Mouse (Mus musculus) hindbrain, embryonic 16.5 days (tissue): Measurements from ENCODE around the gene Nmd3. TPM values are rescaled to one million over a fixed set of nuclear protein-coding genes. Genes with fewer than 3 reads are reported as not detected.

Source experiments
- ATAC-seq: fragments of 200-750 bp; cut with Nextera tagmentation; 2 replicates; pipeline ENCODE4 v1.8.0; 2017; ENCODE audit warnings: moderate TSS enrichment, moderate library complexity
- H3K27ac ChIP-seq: fragments of 300-500 bp; sonication (generic); 2 replicates; pipeline ENCODE4 v1.5.1; 2014; ENCODE audit warnings: low read depth, mild to moderate bottlenecking, control low read depth, low read length, moderate library complexity
- H3K27me3 ChIP-seq: fragments of 300-500 bp; sonication (generic); replicated peaks from 2 replicates; pipeline ENCODE4 v1.6.1; 2014; ENCODE audit warnings: low read length; ENCODE audit not compliant: control insufficient read depth, insufficient read depth
- H3K36me3 ChIP-seq: fragments of 300-500 bp; sonication (generic); 2 replicates; pipeline ENCODE4 v1.6.1; 2014; ENCODE audit warnings: mild to moderate bottlenecking, low read length, moderate library complexity, mixed read lengths; ENCODE audit not compliant: control insufficient read depth, insufficient read depth
- H3K4me1 ChIP-seq: fragments of 300-500 bp; sonication (generic); 2 replicates; pipeline ENCODE4 v1.6.1; 2014; ENCODE audit warnings: low read depth, low read length; ENCODE audit not compliant: control insufficient read depth, insufficient read depth
- H3K4me2 ChIP-seq: fragments of 300-500 bp; sonication (generic); 2 replicates; pipeline ENCODE4 v1.6.1; 2014; ENCODE audit warnings: mild to moderate bottlenecking, low read length, control low read depth, moderate library complexity
- H3K4me3 ChIP-seq: fragments of 300-500 bp; sonication (generic); 2 replicates; pipeline ENCODE4 v1.5.1; 2014; ENCODE audit warnings: mild to moderate bottlenecking, low read length, control low read depth, moderate library complexity
- H3K9ac ChIP-seq: fragments of 300-500 bp; sonication (generic); 2 replicates; pipeline ENCODE4 v1.6.1; 2014; ENCODE audit warnings: low read depth, mild to moderate bottlenecking, control low read depth, low read length, moderate library complexity
- H3K9me3 ChIP-seq: fragments of 300-500 bp; sonication (generic); 2 replicates; pipeline ENCODE4 v1.6.1; 2014; ENCODE audit warnings: mild to moderate bottlenecking, low read length, moderate library complexity; ENCODE audit not compliant: control insufficient read depth
- WGBS: fragments of 180-500 bp; shearing (Covaris S2); extraction: QIAGEN DNeasy Blood & Tissue Kit; methylation state at CpG from one replicate; pipeline ENCODE4 v1.1.7; 2014; 5-methylcytosine and 5-hydroxymethylcytosine counted together
- polyA plus RNA-seq: library from polyadenylated mRNA; unstranded; fragments of >200 nt; fragmentation: Nextera tagmentation; extraction: Ambion mirVana; gene quantifications from 2 replicates; pipeline ENCODE4 v1.2.1, GENCODE M21; 2015

Nmd3 gene
- polyA plus RNA-seq: 86.0 and 91.8 TPM in 2 replicates

DNA sequence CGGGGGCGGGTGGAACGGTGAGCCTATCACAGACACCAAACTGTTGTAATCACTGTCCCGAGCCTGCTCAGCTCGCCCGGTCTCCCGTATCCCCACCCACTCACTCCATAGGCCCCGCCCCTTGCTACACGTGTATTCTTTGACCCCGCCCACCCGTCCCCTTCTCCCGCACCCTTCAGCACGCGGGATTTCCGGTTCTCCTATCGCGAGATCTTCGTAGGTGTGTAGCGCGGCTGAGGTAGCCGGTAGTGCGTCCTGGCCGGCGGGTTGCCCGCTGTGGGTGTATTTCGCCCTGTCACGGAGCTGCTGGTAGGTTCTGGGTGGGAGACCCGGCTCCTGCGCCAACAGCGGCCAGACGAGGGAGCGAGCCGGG lies at the start of gene Nmd3:
TSS of gene Nmd3 (plus strand) at position 172 of the 373 bp plus-strand sequence.
- Histone ChIP-seq H3K9me3 (no peaks in the 10 kb centered on the region), H3K27ac (peak within 1 kb of the TSS; percentile 86), H3K27me3 (no peaks in the 10 kb centered on the region), H3K4me1 (peaks cover 13% of the 10 kb centered on the region), H3K36me3 (no peaks in the 10 kb centered on the region), H3K9ac (peak within 1 kb of the TSS; percentile 81), H3K4me3 (peak within 1 kb of the TSS; percentile 72), H3K4me2 (peak within 1 kb of the TSS; percentile 86)
- 0% methylated on average over 29 of the region's 33 CpGs for WGBS
- peak; percentile 98 for ATAC-seq

DNA sequence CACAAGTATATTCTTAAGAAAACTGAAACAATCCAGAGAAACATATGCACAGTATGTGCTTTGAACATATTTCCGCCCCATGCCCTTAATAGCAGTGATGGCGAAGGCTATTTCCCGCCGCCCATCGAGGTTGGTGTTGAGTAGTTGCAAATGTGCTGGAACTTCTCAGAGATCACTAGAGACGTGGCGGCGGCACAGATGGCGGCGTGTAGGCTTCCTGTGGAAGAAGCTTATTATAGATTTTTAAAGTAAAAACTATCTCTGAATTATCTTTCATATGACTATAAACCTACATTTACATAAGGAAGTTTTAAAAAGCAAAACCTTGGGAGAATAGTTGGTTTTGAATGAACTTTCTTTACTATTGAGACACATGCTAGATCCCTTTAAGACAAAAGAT lies 48.4 kb upstream of the Nmd3 start:
- Histone ChIP-seq H3K4me2 (no peak overlapping the region), H3K4me3 (no peak overlapping the region), H3K4me1 (no peaks in the 10 kb centered on the region), H3K9ac (no peak overlapping the region), H3K36me3 (no peaks in the 10 kb centered on the region), H3K27me3 (no peaks in the 10 kb centered on the region), H3K9me3 (no peaks in the 10 kb centered on the region), H3K27ac (no peak overlapping the region)
- no peak for ATAC-seq
- over 99% methylated on average over 10 of the region's 10 CpGs for WGBS

DNA sequence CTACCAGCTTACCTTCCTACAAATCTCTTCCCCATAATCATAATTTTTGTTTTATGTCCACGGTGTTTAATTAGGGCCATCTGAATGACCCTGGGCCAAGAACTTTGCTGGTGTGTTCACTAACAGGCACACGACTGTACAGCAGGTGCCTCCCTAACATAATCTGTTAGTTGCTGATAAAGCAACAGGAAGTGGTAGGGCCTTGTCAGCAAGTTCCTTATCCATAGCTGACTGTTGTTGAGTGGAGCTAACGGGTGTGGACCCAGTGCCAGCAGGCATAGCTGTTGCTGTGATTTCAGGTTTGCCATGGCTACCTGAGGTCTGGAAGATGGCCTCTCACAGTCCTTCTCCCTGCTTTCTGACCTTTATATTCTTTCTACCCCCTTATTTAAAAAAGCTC lies 47.6 kb upstream of the Nmd3 start:
- 89% methylated on average over 3 of the region's 3 CpGs for WGBS
- no peaks in the 10 kb centered on the region for H3K4me1 ChIP-seq
- no peak overlapping the region for H3K4me2 ChIP-seq
- no peak overlapping the region for H3K27ac ChIP-seq
- H3K27me3 ChIP-seq: no peaks in the 10 kb centered on the region
- H3K9me3 ChIP-seq: no peaks in the 10 kb centered on the region
- ATAC-seq: no peak
- H3K4me3 ChIP-seq: no peak overlapping the region
- H3K36me3 ChIP-seq: no peaks in the 10 kb centered on the region
- H3K9ac ChIP-seq: no peak overlapping the region

DNA sequence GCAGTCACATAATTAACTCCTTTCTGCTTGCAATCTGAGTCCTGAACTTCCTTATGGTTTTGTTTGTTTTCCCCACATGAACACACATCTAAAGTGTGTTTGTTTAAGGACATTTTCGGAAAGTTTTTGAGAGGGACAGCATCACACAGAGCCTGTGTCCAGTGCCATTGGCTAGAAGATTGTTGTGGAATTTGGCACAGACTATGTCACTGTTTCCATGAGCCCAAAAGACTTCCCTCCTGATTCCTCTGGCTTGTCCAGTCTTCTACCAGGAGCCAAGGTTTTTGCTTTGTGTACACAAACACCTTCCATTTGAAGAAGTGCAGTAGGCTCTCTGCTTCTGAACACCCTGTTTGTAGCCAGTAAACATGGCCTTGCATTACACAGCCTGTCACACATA lies 32.0 kb upstream of the Nmd3 start:
- Histone ChIP-seq H3K4me3 (no peak overlapping the region), H3K4me1 (no peaks in the 10 kb centered on the region), H3K9ac (no peak overlapping the region), H3K9me3 (no peaks in the 10 kb centered on the region), H3K36me3 (no peaks in the 10 kb centered on the region), H3K27me3 (no peaks in the 10 kb centered on the region), H3K4me2 (no peak overlapping the region), H3K27ac (no peak overlapping the region)
- no peak for ATAC-seq
- WGBS: 76% methylated on average over 1 of the region's 1 CpGs

DNA sequence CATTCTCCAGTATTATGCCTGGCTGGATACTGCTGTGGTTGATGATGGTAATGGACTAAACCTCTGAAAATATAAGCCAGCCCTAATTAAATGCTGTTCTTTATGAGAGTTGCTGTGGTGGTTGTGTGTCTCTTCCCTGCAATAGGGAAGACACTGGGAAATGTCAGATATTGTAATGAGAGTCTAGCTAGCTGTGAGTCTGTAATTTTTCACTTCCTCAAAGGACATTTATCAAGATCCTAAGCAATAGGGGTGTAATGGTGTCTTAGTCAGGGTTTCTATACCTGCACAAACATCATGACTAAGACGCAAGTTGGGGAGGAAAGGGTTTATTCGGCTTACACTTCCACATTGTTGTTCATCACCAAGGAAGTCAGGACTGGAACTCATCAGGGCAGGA lies 30.8 kb upstream of the Nmd3 start:
- WGBS: 93% methylated on average over 2 of the region's 2 CpGs
- no peak overlapping the region for H3K4me3 ChIP-seq
- H3K9ac ChIP-seq: no peak overlapping the region
- ATAC-seq: no peak
- H3K27me3 ChIP-seq: no peaks in the 10 kb centered on the region
- H3K27ac ChIP-seq: no peak overlapping the region
- H3K36me3 ChIP-seq: no peaks in the 10 kb centered on the region
- no peak overlapping the region for H3K4me2 ChIP-seq
- H3K4me1 ChIP-seq: no peaks in the 10 kb centered on the region
- H3K9me3 ChIP-seq: no peaks in the 10 kb centered on the region

DNA sequence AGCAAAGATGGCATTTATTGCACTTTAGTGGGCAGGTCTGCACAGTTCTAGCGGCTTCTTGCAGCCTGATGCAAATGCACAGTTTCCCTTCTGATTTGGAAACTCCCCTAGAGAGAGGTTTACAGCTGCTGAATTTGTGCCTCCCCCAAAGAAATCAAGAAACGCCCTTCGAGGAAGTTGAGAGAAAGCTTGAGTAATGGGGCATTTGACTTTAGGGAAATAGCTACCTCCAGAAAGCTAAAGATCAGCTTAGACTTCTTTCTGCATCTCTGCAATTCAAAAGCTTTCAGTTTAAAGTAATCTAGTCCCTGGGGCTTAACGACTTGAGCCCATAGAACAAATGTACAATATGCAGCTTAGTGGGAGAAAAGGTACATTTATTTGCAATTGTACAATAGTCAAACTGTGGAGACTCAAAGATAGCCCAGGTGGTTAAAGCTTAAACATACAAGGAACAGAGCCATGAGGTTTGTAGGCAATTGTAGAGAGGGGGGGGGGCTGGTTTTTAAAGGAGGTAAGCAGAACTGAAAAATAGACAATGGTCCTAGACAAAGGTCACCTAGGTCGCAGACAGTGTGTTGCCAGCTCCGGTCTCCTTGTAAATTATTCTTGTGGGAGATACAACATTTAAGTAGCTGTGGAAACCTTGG lies 21.8 kb upstream of the Nmd3 start:
- no peak overlapping the region for H3K4me3 ChIP-seq
- H3K4me1 ChIP-seq: no peaks in the 10 kb centered on the region
- no peak overlapping the region for H3K4me2 ChIP-seq
- no peaks in the 10 kb centered on the region for H3K9me3 ChIP-seq
- WGBS: 67% methylated on average over 6 of the region's 6 CpGs
- no peak overlapping the region for H3K9ac ChIP-seq
- no peak for ATAC-seq
- no peaks in the 10 kb centered on the region for H3K36me3 ChIP-seq
- no peaks in the 10 kb centered on the region for H3K27me3 ChIP-seq
- no peak overlapping the region for H3K27ac ChIP-seq

DNA sequence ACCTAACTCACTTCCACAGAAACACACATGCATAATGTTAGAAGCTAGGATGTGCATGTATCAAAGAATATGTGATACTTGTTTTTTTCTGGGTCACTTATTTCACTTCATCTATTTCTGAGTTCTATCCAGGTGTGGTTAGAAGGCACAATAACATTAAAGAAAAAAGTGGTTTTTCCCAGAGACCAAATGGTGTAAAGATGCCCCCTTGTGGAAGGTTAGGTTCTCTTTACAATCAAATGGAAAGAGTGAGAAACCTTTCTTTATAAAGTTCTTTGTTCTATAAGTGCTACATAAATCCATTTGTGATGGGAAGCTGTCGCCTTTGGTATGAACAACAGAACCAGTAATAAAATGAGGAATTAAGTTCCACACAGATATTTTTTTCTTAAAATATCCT lies 19.9 kb upstream of the Nmd3 start:
- Histone ChIP-seq H3K9ac (no peak overlapping the region), H3K9me3 (no peaks in the 10 kb centered on the region), H3K4me1 (no peaks in the 10 kb centered on the region), H3K27ac (no peak overlapping the region), H3K4me2 (no peak overlapping the region), H3K36me3 (no peaks in the 10 kb centered on the region), H3K4me3 (no peak overlapping the region), H3K27me3 (no peaks in the 10 kb centered on the region)
- WGBS: 46% methylated on average over 1 of the region's 1 CpGs
- no peak for ATAC-seq

DNA sequence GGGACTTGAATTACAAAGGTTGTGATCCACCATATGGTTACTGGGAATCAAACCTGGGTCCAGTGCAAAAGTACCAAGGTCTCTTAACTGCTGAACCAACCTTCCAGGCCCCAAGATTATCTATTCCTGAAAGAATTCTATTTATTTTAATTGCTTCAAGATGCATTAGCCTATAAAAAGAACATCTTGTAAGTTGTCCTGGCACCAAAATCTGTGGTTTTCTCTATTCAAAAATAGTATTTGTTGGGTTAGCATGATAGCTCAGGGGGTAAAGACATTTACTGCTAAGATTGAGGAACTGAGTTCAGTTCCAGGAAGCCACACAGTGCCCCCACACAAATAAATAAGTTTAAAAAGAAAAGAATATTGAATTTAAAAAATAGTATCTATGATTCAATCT lies 19.4 kb upstream of the Nmd3 start:
- no peak overlapping the region for H3K4me3 ChIP-seq
- no peaks in the 10 kb centered on the region for H3K4me1 ChIP-seq
- no peak overlapping the region for H3K27ac ChIP-seq
- H3K36me3 ChIP-seq: no peaks in the 10 kb centered on the region
- H3K4me2 ChIP-seq: no peak overlapping the region
- no peak overlapping the region for H3K9ac ChIP-seq
- H3K27me3 ChIP-seq: no peaks in the 10 kb centered on the region
- no peaks in the 10 kb centered on the region for H3K9me3 ChIP-seq
- ATAC-seq: no peak

DNA sequence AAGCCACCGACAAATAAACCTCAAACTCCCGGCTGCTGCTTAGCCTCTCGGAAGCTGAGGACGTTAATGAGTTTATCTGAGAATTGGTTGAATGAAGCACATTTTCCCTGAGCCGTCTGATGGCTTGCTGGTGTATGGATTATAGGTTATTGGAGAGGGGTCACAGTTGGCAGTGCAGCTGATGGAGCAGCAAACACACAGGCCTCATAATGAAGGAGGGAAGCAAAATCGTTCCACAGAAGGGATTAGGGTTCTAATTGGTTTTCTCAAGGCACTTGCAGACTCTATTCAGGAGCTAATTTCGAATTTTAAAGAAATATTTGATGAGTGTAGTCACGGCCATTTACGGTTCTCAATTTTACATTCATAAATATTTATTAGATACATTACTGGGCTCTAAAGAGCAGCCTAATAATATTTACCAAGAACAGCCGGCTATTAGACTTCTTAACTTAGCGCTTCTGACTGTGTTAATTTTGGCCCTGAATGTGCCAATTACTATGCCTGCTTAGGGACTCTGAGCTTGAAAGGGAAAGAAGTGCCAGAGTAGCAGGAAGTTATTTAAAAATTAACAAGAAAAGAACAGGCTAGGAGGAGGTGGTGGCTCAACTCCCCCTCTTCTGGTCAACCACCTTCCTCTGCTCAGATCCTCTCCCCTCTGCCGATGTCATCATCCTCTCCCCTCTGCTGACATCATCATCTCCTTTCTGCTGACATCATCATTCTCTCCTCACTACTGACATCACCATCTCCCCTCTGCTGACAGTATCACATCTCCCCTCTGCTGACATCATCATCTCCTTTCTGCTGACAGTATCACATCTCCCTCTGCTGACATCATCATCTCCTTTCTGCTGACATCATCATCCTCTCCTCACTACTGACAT lies 12.5 kb upstream of the Nmd3 start:
- Histone ChIP-seq H3K9me3 (no peaks in the 10 kb centered on the region), H3K9ac (no peak overlapping the region), H3K4me2 (peak overlapping the region; percentile 3; the same call in 1 of the 2 replicates), H3K4me1 (peaks cover 3% of the 10 kb centered on the region), H3K4me3 (no peak overlapping the region), H3K36me3 (no peaks in the 10 kb centered on the region), H3K27ac (0 out of 2 replicates have a peak overlapping the region, but pooled peaks have one; percentile 23), H3K27me3 (no peaks in the 10 kb centered on the region)
- peak; percentile 88 for ATAC-seq
- WGBS: 25% methylated on average over 12 of the region's 12 CpGs
